Mouse (Mus musculus) heart, adult 2 months (tissue): ENCODE measurements around the gene 1700113H08Rik. TPM values are rescaled to one million over a fixed set of nuclear protein-coding genes. Genes with fewer than 3 reads are reported as not detected.

ENCODE experiments used
- DNase-seq, 2 experiments: peaks; one replicate each; pipeline ENCODE4 v3.0.0; 2021
- H3K27ac ChIP-seq: fragments of 200-600 bp; 2 replicates; pipeline ENCODE4 v1.8.1; 2022
- H3K27me3 ChIP-seq: fragments of 200-500 bp; 2 replicates; pipeline ENCODE4 v1.6.1; 2012; ENCODE audit warnings: mild to moderate bottlenecking, low read length, inconsistent platforms, mixed read lengths; ENCODE audit not compliant: control insufficient read depth, insufficient read depth
- H3K36me3 ChIP-seq: fragments of 200-500 bp; 2 replicates; pipeline ENCODE4 v1.6.1; 2012; ENCODE audit warnings: low read length, inconsistent platforms; ENCODE audit not compliant: control insufficient read depth, insufficient read depth
- H3K4me1 ChIP-seq: fragments of 200-500 bp; 2 replicates; pipeline ENCODE4 v1.6.1; 2011; ENCODE audit warnings: low read length; ENCODE audit not compliant: control insufficient read depth, insufficient read depth
- H3K4me3 ChIP-seq: fragments of 200-600 bp; 2 replicates; pipeline ENCODE4 v1.8.1; 2022
- H3K79me2 ChIP-seq: fragments of 200-500 bp; replicated peaks from 2 replicates; pipeline ENCODE4 v1.6.1; 2012; ENCODE audit warnings: mild to moderate bottlenecking, inconsistent platforms, low read length, moderate library complexity, mixed read lengths; ENCODE audit not compliant: control insufficient read depth, insufficient read depth
- H3K9ac ChIP-seq: fragments of 200-500 bp; 2 replicates; pipeline ENCODE4 v1.6.1; 2012; ENCODE audit warnings: low read depth, mild to moderate bottlenecking, control low read depth, inconsistent platforms, low read length, mixed read lengths
- CTCF ChIP-seq: fragments of 200-600 bp; IDR thresholded peaks from 2 replicates; pipeline ENCODE4 v1.8.1; 2022; ENCODE audit warnings: antibody characterized with exemption, mild to moderate bottlenecking, moderate library complexity
- EP300 ChIP-seq: fragments of 200-500 bp; IDR thresholded peaks from 2 replicates; pipeline ENCODE4 v1.6.1; 2011; ENCODE audit warnings: low read depth, low read length, control low read depth; ENCODE audit not compliant: insufficient read depth
- POLR2A ChIP-seq: fragments of 200-500 bp; IDR thresholded peaks from 2 replicates; pipeline ENCODE4 v1.6.1; 2011; ENCODE audit warnings: mild to moderate bottlenecking, low read depth, low read length, control low read depth; ENCODE audit not compliant: insufficient read depth
- WGBS: fragments of 180-500 bp; shearing (Covaris S2); methylation state at CpG from one replicate; pipeline ENCODE4 v1.1.7; 2018; 5-methylcytosine and 5-hydroxymethylcytosine counted together
- intact Hi-C: fragments of 180-260 bp; cut with DNase I; formaldehyde crosslinking; loops from one replicate; pipeline ENCODE4 v1.15.1; 2025
- long read RNA-seq: library from polyadenylated mRNA; stranded (forward); transcript quantifications from one replicate; pipeline ENCODE4 v2.0.0, GENCODE M21; 2021
- polyA plus RNA-seq: library from polyadenylated mRNA; depleted of rRNA; stranded (reverse); fragments of >200 nt; gene quantifications from 2 replicates; pipeline ENCODE4 v1.2.3, GENCODE M21; 2012; rRNA removed
- total RNA-seq, 2 experiments: library from RNA; stranded (reverse); gene quantifications; 2 replicates each; pipeline ENCODE4 v1.2.3; 2021

The 1700113H08Rik gene
- total RNA-seq (not detected), polyA plus RNA-seq (0.12 and 0.32 TPM in 2 replicates)
- long read RNA-seq = 0 reads

DNA sequence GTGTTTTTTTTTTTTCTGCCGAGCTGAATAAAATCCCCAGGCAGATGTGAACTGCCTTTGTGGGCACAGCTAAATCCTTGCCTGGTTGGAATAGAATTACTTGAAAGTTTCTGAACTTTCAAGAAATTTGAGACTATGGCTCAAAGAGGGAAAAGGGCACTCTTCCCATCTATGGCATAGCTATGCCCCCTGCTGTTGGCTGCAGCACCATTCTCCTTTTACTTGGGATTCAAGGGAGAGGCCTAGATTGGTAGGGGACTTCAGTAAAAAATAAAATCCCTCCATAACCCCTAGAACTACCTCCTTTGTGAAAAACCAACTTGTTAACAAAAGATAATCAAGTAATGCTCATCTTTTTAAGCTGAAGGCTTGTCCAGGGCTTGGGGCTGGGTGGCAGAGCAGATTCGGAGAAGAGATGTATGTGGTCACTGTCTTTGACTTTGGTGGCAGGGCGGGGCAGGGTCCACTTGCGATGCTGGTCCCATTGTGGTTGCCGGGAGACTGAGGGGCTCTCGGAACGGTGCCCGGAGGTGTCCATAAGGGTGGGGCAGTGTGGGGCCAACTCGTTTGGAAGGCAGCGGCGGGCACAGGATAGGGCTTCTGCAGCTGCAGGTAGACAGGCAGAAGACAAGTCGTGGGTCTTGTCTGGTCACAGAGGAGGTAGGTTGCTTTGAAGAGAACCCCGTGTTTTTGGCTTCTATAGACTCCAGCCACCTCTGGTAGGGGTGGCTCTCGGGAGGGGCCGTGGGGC, at the start of gene 1700113H08Rik:
TSS of gene 1700113H08Rik (plus strand) at position 546 of the 751 bp plus-strand sequence.
- no peak within 1 kb of the TSS for H3K4me3 ChIP-seq
- no peak within 1 kb of the TSS for H3K9ac ChIP-seq
- intact Hi-C loops = no loop called here

GRCm38 (mm10) chr10:87008215-87008499, 49.7 kb upstream of the 1700113H08Rik start:
- 69% methylated on average over 3 of the region's 3 CpGs for WGBS
- no peak overlapping the region for H3K9ac ChIP-seq
- no peaks in the 10 kb centered on the region for H3K4me1 ChIP-seq
- intact Hi-C loops = no loop called here
- no peaks in the 10 kb centered on the region for H3K79me2 ChIP-seq
- no peak for DNase-seq
- H3K27me3 ChIP-seq = no peaks in the 10 kb centered on the region
- no peak overlapping the region for H3K27ac ChIP-seq
- no peak for TF ChIP-seq POLR2A
- no peak for TF ChIP-seq CTCF
- no peak for TF ChIP-seq EP300
- H3K36me3 ChIP-seq = no peaks in the 10 kb centered on the region
- H3K4me3 ChIP-seq = no peak overlapping the region

More for the DNA sequence above, at the start of gene 1700113H08Rik:
- no peak for DNase-seq
- no peak within 1 kb of the TSS for H3K27ac ChIP-seq
- WGBS = 15% methylated on average over 15 of the region's 15 CpGs
- peaks cover 2% of the 10 kb centered on the region; the same call in 1 of the 2 replicates for H3K27me3 ChIP-seq
- H3K36me3 ChIP-seq = no peaks in the 10 kb centered on the region
- no peaks in the 10 kb centered on the region for H3K4me1 ChIP-seq
- H3K79me2 ChIP-seq = no peaks in the 10 kb centered on the region
- no peak for TF ChIP-seq EP300
- peak; percentile 37 for TF ChIP-seq CTCF

DNA sequence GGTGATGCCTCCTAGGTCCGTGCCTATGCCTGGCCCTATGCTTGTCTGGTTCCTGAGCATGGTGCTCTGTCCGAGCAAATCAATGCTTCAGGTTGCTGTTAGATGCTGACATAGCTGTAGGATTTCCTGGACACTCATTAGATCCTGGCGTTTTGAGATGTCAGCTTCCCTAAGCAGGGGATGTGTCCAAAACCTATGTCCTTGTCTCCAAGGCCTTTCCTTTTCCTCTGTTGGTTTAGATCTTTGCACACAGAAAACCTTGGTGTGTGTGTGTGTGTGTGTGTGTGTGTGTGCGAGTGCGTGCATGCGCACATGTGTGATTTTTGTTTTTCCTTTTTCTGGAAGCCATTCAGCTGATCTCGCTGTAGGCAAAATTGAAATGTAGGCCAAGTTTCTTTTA, 45.8 kb upstream of the 1700113H08Rik start:
- no peaks in the 10 kb centered on the region for H3K27me3 ChIP-seq
- TF ChIP-seq EP300 (no peak), CTCF (no peak), POLR2A (no peak)
- no peaks in the 10 kb centered on the region for H3K4me1 ChIP-seq
- no peak overlapping the region for H3K27ac ChIP-seq
- DNase-seq = no peak
- intact Hi-C loops = no loop called here
- 80% methylated on average over 7 of the region's 7 CpGs for WGBS
- H3K4me3 ChIP-seq = no peak overlapping the region
- H3K36me3 ChIP-seq = no peaks in the 10 kb centered on the region
- no peak overlapping the region for H3K9ac ChIP-seq
- H3K79me2 ChIP-seq = no peaks in the 10 kb centered on the region

DNA sequence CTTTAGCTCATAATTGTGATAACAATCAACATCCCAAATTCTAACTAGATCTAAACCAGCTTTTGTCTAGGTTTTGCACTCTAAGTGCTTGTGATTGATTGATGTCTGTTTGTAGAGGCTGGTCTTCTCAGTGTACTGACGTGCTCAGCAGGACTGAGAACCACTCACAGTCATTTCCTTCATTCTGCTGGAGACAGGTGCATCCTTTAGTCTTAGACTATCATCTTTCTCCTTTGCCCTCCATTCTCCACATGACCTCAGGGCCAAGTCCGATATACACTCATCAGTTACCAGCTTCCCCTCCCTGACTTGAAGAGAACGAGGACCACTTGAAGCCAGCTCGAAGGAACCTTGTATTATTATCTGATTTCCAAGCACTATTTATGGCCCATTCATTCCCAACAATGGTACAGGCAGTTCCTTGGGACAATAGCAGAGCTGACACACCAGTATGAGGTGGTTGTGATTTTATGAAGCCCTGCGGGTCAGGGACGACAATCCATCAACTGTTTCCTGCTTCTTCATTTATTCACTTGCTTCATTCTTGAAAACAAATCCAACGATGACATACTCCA, 43.4 kb upstream of the 1700113H08Rik start:
- intact Hi-C loops = no loop called here
- 47% methylated on average over 7 of the region's 7 CpGs for WGBS
- Histone ChIP-seq H3K4me1 (no peaks in the 10 kb centered on the region), H3K27ac (no peak overlapping the region), H3K36me3 (no peaks in the 10 kb centered on the region), H3K4me3 (no peak overlapping the region), H3K9ac (no peak overlapping the region), H3K27me3 (no peaks in the 10 kb centered on the region), H3K79me2 (no peaks in the 10 kb centered on the region)
- TF ChIP-seq CTCF (no peak), EP300 (no peak), POLR2A (no peak)
- no peak for DNase-seq

- Histone ChIP-seq H3K9ac (no peak overlapping the region), H3K36me3 (no peaks in the 10 kb centered on the region), H3K79me2 (no peaks in the 10 kb centered on the region), H3K4me1 (no peaks in the 10 kb centered on the region), H3K27me3 (no peaks in the 10 kb centered on the region), H3K27ac (no peak overlapping the region), H3K4me3 (no peak overlapping the region)
- intact Hi-C loops = no loop called here
- no peak for DNase-seq
- 22% methylated on average over 5 of the region's 5 CpGs for WGBS
- TF ChIP-seq EP300 = no peak
- TF ChIP-seq POLR2A = no peak
- TF ChIP-seq CTCF = no peak
These were observed 42.4 kb upstream of the 1700113H08Rik start for GRCm38 (mm10) chr10:87015403-87015802.

DNA sequence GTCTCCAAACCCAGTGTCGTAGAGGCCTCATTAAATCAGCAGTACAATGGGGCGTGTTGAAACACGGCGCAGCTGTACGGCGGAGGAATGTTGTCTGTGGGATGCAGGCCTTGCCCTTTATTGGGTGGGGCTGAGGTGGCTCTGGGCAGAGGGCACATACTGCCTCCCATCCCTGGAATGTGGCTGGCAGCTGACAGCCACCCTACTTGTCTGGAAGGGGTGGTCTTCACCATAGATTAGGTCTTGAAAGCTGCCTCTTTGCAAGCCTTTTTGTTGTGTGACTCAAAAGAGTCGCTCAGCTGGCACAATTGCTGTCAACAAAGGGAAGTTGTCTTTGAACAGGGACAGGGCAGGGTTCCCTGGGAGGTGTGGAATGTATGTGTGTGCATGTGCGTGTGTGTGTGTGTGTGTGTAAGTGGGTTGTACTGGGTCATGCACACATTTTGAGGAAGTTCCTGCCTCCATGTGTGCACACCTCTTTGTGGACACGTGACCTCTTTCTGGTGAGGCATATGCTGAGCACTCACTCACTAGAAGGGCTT, 41.6 kb upstream of the 1700113H08Rik start:
- intact Hi-C loops = no loop called here
- DNase-seq = no peak
- no peak overlapping the region for H3K4me3 ChIP-seq
- no peaks in the 10 kb centered on the region for H3K36me3 ChIP-seq
- H3K9ac ChIP-seq = no peak overlapping the region
- no peaks in the 10 kb centered on the region for H3K27me3 ChIP-seq
- H3K4me1 ChIP-seq = no peaks in the 10 kb centered on the region
- no peak for TF ChIP-seq EP300
- no peak for TF ChIP-seq CTCF
- TF ChIP-seq POLR2A = no peak
- WGBS = 49% methylated on average over 9 of the region's 9 CpGs
- H3K79me2 ChIP-seq = no peaks in the 10 kb centered on the region
- no peak overlapping the region for H3K27ac ChIP-seq
